Mouse (Mus musculus): Measurements from ENCODE around the gene Mxd1. TPM values are rescaled to one million over a fixed set of nuclear protein-coding genes. Genes with fewer than 3 reads are reported as not detected.
A peak's percentile ranks its signal among the peaks of the same experiment; 100 is the strongest.

Gene Mxd1
- polyA plus RNA-seq, 1 experiment from 2014 or later = 32.9 TPM

- Histone ChIP-seq H3K27ac (no peak overlapping the region), H3K9ac (no peak overlapping the region), H3K4me2 (no peak overlapping the region), H3K9me3 (replicated peaks) (no peaks in the 10 kb centered on the region), H3K27me3 (peaks cover 11% of the 10 kb centered on the region; the same call in 1 of the 2 replicates), H3K36me3 (no peaks in the 10 kb centered on the region), H3K4me1 (replicated peaks) (peaks cover 19% of the 10 kb centered on the region), H3K4me3 (replicated peaks) (no peak overlapping the region)
- WGBS (ENCODE audit: insufficient replicate concordance) = 69% methylated on average over 3 of the region's 3 CpGs
- DNase-seq (no peak), ATAC-seq (ENCODE audit: low read depth) (no peak)
Measured at GRCm38 (mm10) chr6:86630141-86630540, 38.8 kb downstream of the Mxd1 start.

DNA sequence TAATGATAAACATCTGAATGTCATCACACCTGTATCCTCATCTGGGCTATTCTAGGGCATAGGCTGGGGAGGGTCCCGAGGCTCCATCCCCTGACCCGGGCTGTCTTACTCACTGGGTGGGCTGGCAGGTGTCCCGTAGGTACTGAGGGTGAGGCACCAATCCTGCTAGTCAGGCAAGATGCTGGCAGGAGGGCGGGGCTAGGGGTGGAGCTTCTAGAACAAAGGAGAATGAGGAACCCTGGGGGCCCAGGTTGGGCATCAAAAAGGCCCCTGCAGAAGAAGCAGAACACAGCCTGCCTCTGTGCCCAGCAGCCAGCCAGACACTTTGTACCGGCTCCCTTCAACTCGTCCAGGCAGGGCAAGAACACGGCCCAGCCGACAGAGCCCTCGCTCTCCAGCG is 41.0 kb downstream of the Mxd1 start, which contains the start of gene Asprv1:
Gene Asprv1, plus strand, starts transcription at position 219 of the 400 bp plus-strand sequence.
- Histone ChIP-seq H3K4me3 (replicated peaks) (no peak within 1 kb of the TSS), H3K4me2 (no peak within 1 kb of the TSS), H3K27me3 (0 out of 2 replicates have a peak, but pooled peaks cover 7% of the 10 kb centered on the region), H3K4me1 (replicated peaks) (peaks cover 12% of the 10 kb centered on the region), H3K9me3 (replicated peaks) (no peaks in the 10 kb centered on the region), H3K27ac (no peak within 1 kb of the TSS; the same call in 1 of the 2 replicates), H3K9ac (no peak within 1 kb of the TSS), H3K36me3 (no peaks in the 10 kb centered on the region)
- 59% methylated on average over 10 of the region's 10 CpGs for WGBS (ENCODE audit: insufficient replicate concordance)
- DNase-seq (no peak), ATAC-seq (ENCODE audit: low read depth) (no peak)

DNA sequence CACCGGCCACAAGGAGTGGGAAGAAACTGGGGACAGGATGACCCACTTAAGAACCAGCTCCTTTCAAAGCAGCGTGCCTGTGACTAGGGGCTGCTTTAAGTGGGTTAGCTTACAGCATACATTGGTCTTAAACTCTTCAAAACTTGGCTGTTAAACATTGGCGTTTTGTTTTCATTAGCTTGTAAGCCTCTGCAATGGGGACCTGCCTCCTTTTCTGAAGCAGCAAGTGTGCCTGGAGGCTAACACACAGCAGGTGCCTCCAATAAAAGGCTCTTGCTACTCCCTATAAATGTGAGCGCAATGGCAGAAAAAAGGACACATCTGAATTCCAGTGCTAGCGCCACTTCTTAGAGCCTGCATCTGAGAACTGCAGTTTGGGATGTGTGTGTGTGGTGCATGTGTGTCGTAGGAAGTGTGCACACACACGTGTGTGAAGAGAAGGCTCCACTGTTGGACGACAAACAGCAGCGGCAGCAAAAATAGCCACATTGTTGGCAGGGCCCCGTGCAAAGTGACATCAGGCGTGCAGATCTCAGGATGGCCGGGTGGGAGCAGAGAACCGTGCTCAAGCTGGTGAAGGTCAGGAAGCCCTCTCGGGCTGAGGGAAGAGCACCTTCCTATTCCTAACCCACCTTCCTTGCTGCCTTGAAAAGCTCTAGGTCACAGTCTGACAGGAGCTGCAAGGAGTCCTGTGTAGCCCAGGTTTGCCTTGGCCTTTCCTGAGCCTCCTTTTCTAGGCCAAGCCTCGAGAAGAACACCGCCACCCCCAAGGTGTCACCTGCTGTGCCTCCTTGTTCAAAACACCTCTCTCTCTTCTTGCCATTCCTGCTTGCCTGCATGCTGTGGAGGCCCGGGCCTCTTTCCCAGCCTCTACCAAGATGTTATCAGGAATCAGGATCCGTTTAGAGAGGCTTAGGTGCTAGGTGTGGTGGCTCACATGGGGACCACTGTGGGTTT is 44.6 kb downstream of the Mxd1 start:
- no peak overlapping the region for H3K4me2 ChIP-seq
- H3K36me3 ChIP-seq = no peaks in the 10 kb centered on the region
- no peaks in the 10 kb centered on the region for H3K9me3 ChIP-seq (replicated peaks)
- no peaks in the 10 kb centered on the region for H3K4me1 ChIP-seq (replicated peaks)
- no peak overlapping the region for H3K9ac ChIP-seq
- ATAC-seq (ENCODE audit: low read depth) (no peak), DNase-seq (no peak)
- WGBS (ENCODE audit: insufficient replicate concordance) = 62% methylated on average over 18 of the region's 18 CpGs
- no peak overlapping the region for H3K27ac ChIP-seq
- no peak overlapping the region for H3K4me3 ChIP-seq (replicated peaks)
- peaks cover 19% of the 10 kb centered on the region; the same call in 1 of the 2 replicates for H3K27me3 ChIP-seq

- peaks cover 23% of the 10 kb centered on the region; the same call in 1 of the 2 replicates for H3K27me3 ChIP-seq
- no peaks in the 10 kb centered on the region for H3K36me3 ChIP-seq
- ATAC-seq (ENCODE audit: low read depth) (no peak), DNase-seq (no peak)
- no peaks in the 10 kb centered on the region for H3K9me3 ChIP-seq (replicated peaks)
- no peak overlapping the region for H3K4me3 ChIP-seq (replicated peaks)
- H3K9ac ChIP-seq = no peak overlapping the region
- 64% methylated on average over 4 of the region's 4 CpGs for WGBS (ENCODE audit: insufficient replicate concordance)
- H3K4me2 ChIP-seq = no peak overlapping the region
- H3K4me1 ChIP-seq (replicated peaks) = no peaks in the 10 kb centered on the region
- no peak overlapping the region for H3K27ac ChIP-seq
Measured at GRCm38 (mm10) chr6:86623201-86623600, 45.8 kb downstream of the Mxd1 start.

DNA sequence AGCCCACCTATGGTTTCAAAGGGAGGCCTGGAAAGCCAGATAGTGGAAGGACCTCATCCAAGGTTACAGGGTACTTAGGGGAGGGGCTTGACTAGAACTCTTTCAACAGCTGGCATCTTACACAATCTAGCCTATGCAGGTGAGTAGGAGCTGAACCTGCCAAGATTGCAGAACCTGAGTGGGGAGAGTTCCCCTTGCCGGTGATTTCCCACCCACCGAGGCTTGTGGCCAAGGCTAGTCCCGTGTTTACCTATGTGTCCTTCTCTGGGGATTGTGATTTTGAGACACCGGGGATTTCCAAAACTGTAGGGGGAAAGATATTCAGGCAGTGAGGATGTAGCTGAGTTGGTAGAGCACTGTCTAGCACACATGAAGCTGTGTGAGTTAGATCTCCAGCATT is 53.7 kb downstream of the Mxd1 start:
- no peak overlapping the region for H3K4me3 ChIP-seq (replicated peaks)
- ATAC-seq (ENCODE audit: low read depth) = no peak
- no peak for DNase-seq
- H3K4me2 ChIP-seq = no peak overlapping the region
- peaks cover 13% of the 10 kb centered on the region for H3K27me3 ChIP-seq
- 58% methylated on average over 4 of the region's 4 CpGs for WGBS (ENCODE audit: insufficient replicate concordance)
- H3K9me3 ChIP-seq (replicated peaks) = no peaks in the 10 kb centered on the region
- no peaks in the 10 kb centered on the region for H3K36me3 ChIP-seq
- H3K9ac ChIP-seq = no peak overlapping the region
- 0 out of 2 replicates have a peak, but pooled peaks cover 5% of the 10 kb centered on the region for H3K4me1 ChIP-seq (replicated peaks)
- no peak overlapping the region for H3K27ac ChIP-seq

DNA sequence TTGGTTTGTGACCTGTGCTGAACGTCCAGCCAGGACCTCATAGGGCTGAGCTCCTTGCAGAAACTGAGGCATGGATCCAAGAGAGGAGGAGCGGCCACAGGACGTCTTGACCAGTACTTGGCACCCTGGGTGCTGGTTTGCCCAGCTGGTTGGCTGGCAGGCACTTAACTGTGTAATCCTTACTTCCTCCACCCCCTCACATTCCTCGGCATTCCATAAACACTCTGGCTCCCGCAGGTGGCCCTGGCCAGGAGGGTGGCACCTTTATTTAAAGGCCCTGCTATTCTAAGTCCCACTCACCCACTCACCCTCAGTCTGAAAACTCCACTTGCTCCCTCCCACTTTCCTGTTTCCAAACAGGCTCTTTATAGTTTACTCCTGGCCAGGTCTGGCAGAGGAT is 58.2 kb downstream of the Mxd1 start:
- ATAC-seq (ENCODE audit: low read depth) = no peak
- 53% methylated on average over 5 of the region's 5 CpGs for WGBS (ENCODE audit: insufficient replicate concordance)
- no peak for DNase-seq

DNA sequence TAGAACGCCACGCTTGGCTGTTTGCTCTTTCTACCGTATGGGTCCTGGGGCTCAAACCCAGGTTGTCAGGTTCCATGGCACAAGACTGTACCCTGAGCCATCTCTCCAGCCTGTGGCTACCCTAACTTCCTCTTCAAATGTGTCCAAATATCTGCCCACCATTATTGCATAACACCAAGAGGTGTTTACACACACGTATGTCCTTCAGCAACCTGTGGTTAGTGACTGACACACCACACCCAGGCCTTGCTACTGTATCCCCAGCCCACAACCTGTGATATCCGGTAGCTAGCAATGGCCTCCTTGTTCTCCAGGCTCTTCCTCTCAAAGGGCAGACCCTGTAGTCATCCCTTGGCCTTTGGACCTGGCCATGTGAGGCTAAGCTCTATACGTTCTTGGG is 59.7 kb downstream of the Mxd1 start:
- 61% methylated on average over 6 of the region's 6 CpGs for WGBS (ENCODE audit: insufficient replicate concordance)
- no peak for DNase-seq
- Histone ChIP-seq H3K4me2 (no peak overlapping the region), H3K4me3 (replicated peaks) (no peak overlapping the region), H3K27me3 (no peaks in the 10 kb centered on the region; the same call in 1 of the 2 replicates), H3K9me3 (replicated peaks) (no peaks in the 10 kb centered on the region), H3K9ac (no peak overlapping the region), H3K27ac (no peak overlapping the region), H3K36me3 (no peaks in the 10 kb centered on the region), H3K4me1 (replicated peaks) (peaks cover 35% of the 10 kb centered on the region)
- no peak for ATAC-seq (ENCODE audit: low read depth)

More for the DNA sequence above, 58.2 kb downstream of the Mxd1 start:
- Histone ChIP-seq H3K4me2 (no peak overlapping the region), H3K4me1 (replicated peaks) (peaks cover 30% of the 10 kb centered on the region), H3K4me3 (replicated peaks) (no peak overlapping the region), H3K27me3 (no peaks in the 10 kb centered on the region; the same call in 1 of the 2 replicates), H3K9ac (no peak overlapping the region), H3K9me3 (replicated peaks) (no peaks in the 10 kb centered on the region), H3K27ac (no peak overlapping the region), H3K36me3 (no peaks in the 10 kb centered on the region)

GRCm38 (mm10) chr6:86607471-86607870 is 61.5 kb downstream of the Mxd1 start:
- ATAC-seq (ENCODE audit: low read depth) (no peak), DNase-seq (no peak)
- no peak overlapping the region for H3K4me2 ChIP-seq
- H3K4me1 ChIP-seq (replicated peaks) = peaks cover 35% of the 10 kb centered on the region
- no peaks in the 10 kb centered on the region for H3K9me3 ChIP-seq (replicated peaks)
- H3K27ac ChIP-seq = no peak overlapping the region
- no peak overlapping the region for H3K4me3 ChIP-seq (replicated peaks)
- WGBS (ENCODE audit: insufficient replicate concordance) = 53% methylated on average over 6 of the region's 6 CpGs
- no peaks in the 10 kb centered on the region for H3K27me3 ChIP-seq
- H3K36me3 ChIP-seq = no peaks in the 10 kb centered on the region
- H3K9ac ChIP-seq = 0 out of 2 replicates have a peak overlapping the region, but pooled peaks have one; percentile 9

DNA sequence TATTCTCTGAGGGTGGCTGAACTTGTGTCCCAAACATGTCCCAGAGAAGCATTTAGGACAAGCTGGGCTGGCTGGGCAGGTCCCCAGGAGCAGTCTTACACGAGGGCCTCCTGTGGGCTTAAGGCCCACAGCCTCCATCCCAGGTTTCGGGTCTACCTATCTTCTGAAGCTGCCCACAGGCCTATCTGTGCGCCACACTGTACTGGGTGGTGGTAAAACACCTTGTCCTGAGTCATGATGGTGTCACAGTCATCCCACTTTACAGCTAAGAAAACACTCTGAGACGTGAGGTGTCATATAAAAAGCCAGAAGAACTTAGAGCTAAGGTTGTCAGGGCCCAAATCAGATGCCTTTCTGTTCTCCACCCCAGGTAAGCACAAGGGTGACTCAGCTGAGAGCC is 62.7 kb downstream of the Mxd1 start:
- peak overlapping the region; percentile 18; the same call in 1 of the 2 replicates for H3K27ac ChIP-seq
- 60% methylated on average over 4 of the region's 4 CpGs for WGBS (ENCODE audit: insufficient replicate concordance)
- H3K9me3 ChIP-seq (replicated peaks) = no peaks in the 10 kb centered on the region
- no peaks in the 10 kb centered on the region for H3K27me3 ChIP-seq
- H3K4me2 ChIP-seq = no peak overlapping the region
- ATAC-seq (ENCODE audit: low read depth) = peak; percentile 67
- no peaks in the 10 kb centered on the region for H3K36me3 ChIP-seq
- H3K4me3 ChIP-seq (replicated peaks) = no peak overlapping the region
- H3K9ac ChIP-seq = no peak overlapping the region; the same call in 1 of the 2 replicates
- H3K4me1 ChIP-seq (replicated peaks) = peaks cover 38% of the 10 kb centered on the region
- no peak for DNase-seq

- H3K36me3 ChIP-seq = no peaks in the 10 kb centered on the region
- ATAC-seq (ENCODE audit: low read depth) = no peak
- 59% methylated on average over 7 of the region's 7 CpGs for WGBS (ENCODE audit: insufficient replicate concordance)
- no peak overlapping the region for H3K27ac ChIP-seq
- H3K9ac ChIP-seq = no peak overlapping the region
- H3K4me2 ChIP-seq = no peak overlapping the region
- no peak for DNase-seq
- no peak overlapping the region for H3K4me3 ChIP-seq (replicated peaks)
- H3K4me1 ChIP-seq (replicated peaks) = peaks cover 41% of the 10 kb centered on the region
- H3K9me3 ChIP-seq (replicated peaks) = no peaks in the 10 kb centered on the region
- H3K27me3 ChIP-seq = no peaks in the 10 kb centered on the region
Measured at GRCm38 (mm10) chr6:86605260-86605659, 63.7 kb downstream of the Mxd1 start.

GRCm38 (mm10) chr6:86599951-86600414 is 69.0 kb downstream of the Mxd1 start:
- DNase-seq (no peak), ATAC-seq (ENCODE audit: low read depth) (peak; percentile 73)
- H3K36me3 ChIP-seq = no peaks in the 10 kb centered on the region
- peaks cover 12% of the 10 kb centered on the region; the same call in 1 of the 2 replicates for H3K27me3 ChIP-seq
- H3K4me1 ChIP-seq (replicated peaks) = peaks cover 42% of the 10 kb centered on the region
- H3K4me3 ChIP-seq (replicated peaks) = no peak overlapping the region
- no peaks in the 10 kb centered on the region for H3K9me3 ChIP-seq (replicated peaks)
- no peak overlapping the region for H3K4me2 ChIP-seq
- WGBS (ENCODE audit: insufficient replicate concordance) = 25% methylated on average over 6 of the region's 6 CpGs
- H3K27ac ChIP-seq = peak overlapping the region; percentile 62
- peak overlapping the region; percentile 34; the same call in 1 of the 2 replicates for H3K9ac ChIP-seq

All from liver, embryonic 13.5 days (tissue).